In the genomic region with DNA sequence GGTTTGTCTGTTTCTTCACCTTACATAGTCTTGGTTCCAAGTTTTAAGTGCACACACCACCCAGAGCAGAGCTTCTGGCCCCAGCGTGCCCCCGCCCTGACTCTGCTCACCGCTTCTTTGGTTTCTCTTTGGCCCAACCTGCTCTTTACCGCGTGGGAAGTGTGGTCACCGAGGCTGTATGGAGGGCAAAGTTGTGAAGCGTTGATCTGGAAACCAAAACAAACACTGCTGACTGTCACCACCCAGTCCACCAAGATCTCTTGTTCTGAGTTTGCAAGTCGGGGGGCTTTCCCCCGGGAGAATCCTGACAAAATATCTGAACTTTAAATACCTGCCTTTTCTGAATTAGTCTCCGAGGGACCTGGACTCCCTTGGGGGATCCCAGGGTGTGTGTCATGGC, we compare ENCODE assay signal across 10 mouse cellular contexts. TPM values are rescaled to one million over a fixed set of nuclear protein-coding genes. Genes with fewer than 3 reads are reported as not detected.
A peak's percentile ranks its signal among the peaks of the same experiment; 100 is the strongest.
DNase-seq lines count a peak whose midpoint lies in the region; ATAC-seq and TF ChIP-seq lines count a peak whose summit lies in the region.
"Had no signal": no experiment of that assay in that cellular context is flagged by ENCODE, and none has a peak within 500 bp of the region (broad histone marks: within the 10 kb centered on the region; RNA-seq: fewer than 3 reads in every experiment).

No protein-coding gene starts in this region.

- no peak for ATAC-seq in heart, embryonic 13.5 days (ENCODE audit: extremely low read depth, insufficient number of reproducible peaks, low FRiP score, low TSS enrichment)
- no peak for ATAC-seq in embryonic facial prominence, embryonic 15.5 days (ENCODE audit: insufficient number of reproducible peaks, low FRiP score, low TSS enrichment, low read depth)
- ATAC-seq in lung, postnatal 0 days, result no peak

- H3K27me3 ChIP-seq in heart, embryonic 13.5 days (replicated peaks), result no peaks in the 10 kb centered on the region
- no peaks in the 10 kb centered on the region for H3K27me3 ChIP-seq in embryonic facial prominence, embryonic 15.5 days
- H3K27me3 ChIP-seq in lung, postnatal 0 days (replicated peaks; ENCODE audit: insufficient read depth, low read length), result no peaks in the 10 kb centered on the region

- TF ChIP-seq EP300 in lung, postnatal 0 days (IDR thresholded peaks at IDR 0.05), result no peak

- no peak for DNase-seq in heart, postnatal 10 days
- DNase-seq in CD4-positive helper T cell, adult 2 months (ENCODE audit: low read depth, low spot score), result peak; percentile 88
- peak; percentile 38 for DNase-seq in lung, postnatal 0 days (ENCODE audit: low spot score)
- DNase-seq in left cerebral cortex, adult 9 months (ENCODE audit: low spot score in 2 of 2), result no peak
- no peak for DNase-seq in testis, postnatal 14 days (ENCODE audit: low spot score)
- DNase-seq in ovary, adult 18-20 months (ENCODE audit: low spot score), result no peak

- WGBS in heart, embryonic 13.5 days, result 31% methylated on average over 10 of the region's 10 CpGs
- WGBS in embryonic facial prominence, embryonic 15.5 days, result 44% methylated on average over 10 of the region's 10 CpGs
- WGBS in lung, postnatal 0 days, result 29% methylated on average over 10 of the region's 10 CpGs

- intact Hi-C loops in heart, postnatal 10 days (cut with DNase I), result loop anchor here (5.0 kb wide), 1 partner anchor 33 kb away; no protein-coding TSS in a partner anchor

- H3K9me3 ChIP-seq in heart, embryonic 13.5 days, result no peaks in the 10 kb centered on the region
- H3K9me3 ChIP-seq in embryonic facial prominence, embryonic 15.5 days (replicated peaks), result no peaks in the 10 kb centered on the region
- no peaks in the 10 kb centered on the region for H3K9me3 ChIP-seq in lung, postnatal 0 days (ENCODE audit: low read length)

- peak overlapping the region; percentile 90 for H3K27ac ChIP-seq in heart, embryonic 13.5 days (replicated peaks)
- no peak overlapping the region for H3K27ac ChIP-seq in embryonic facial prominence, embryonic 15.5 days (replicated peaks)
- peak overlapping the region; percentile 85; the same call in 1 of the 2 replicates for H3K27ac ChIP-seq in lung, postnatal 0 days (ENCODE audit: low read length)

- H3K4me3 ChIP-seq in heart, embryonic 13.5 days, result peak overlapping the region; percentile 17
- no peak overlapping the region for H3K4me3 ChIP-seq in embryonic facial prominence, embryonic 15.5 days (replicated peaks)
- no peak overlapping the region for H3K4me3 ChIP-seq in lung, postnatal 0 days (ENCODE audit: low read depth, low read length)

- peaks cover 85% of the 10 kb centered on the region for H3K4me1 ChIP-seq in heart, embryonic 13.5 days
- peaks cover 88% of the 10 kb centered on the region for H3K4me1 ChIP-seq in embryonic facial prominence, embryonic 15.5 days
- H3K4me1 ChIP-seq in lung, postnatal 0 days (ENCODE audit: insufficient read depth, low read depth, low read length), result peaks cover 41% of the 10 kb centered on the region

- H3K9ac ChIP-seq in heart, embryonic 13.5 days, result peak overlapping the region; percentile 84
- H3K9ac ChIP-seq in embryonic facial prominence, embryonic 15.5 days, result no peak overlapping the region
- H3K9ac ChIP-seq in lung, postnatal 0 days (replicated peaks; ENCODE audit: low read depth), result no peak overlapping the region

- no peaks in the 10 kb centered on the region for H3K36me3 ChIP-seq in heart, embryonic 13.5 days
- H3K36me3 ChIP-seq in embryonic facial prominence, embryonic 15.5 days, result no peaks in the 10 kb centered on the region
- no peaks in the 10 kb centered on the region for H3K36me3 ChIP-seq in lung, postnatal 0 days (ENCODE audit: insufficient read depth, low read length)

- H3K4me2 ChIP-seq in heart, embryonic 13.5 days, result peak overlapping the region; percentile 78
- H3K4me2 ChIP-seq in embryonic facial prominence, embryonic 15.5 days (replicated peaks), result 0 out of 2 replicates have a peak overlapping the region, but pooled peaks have one; percentile 8
- H3K4me2 ChIP-seq in lung, postnatal 0 days (replicated peaks; ENCODE audit: low read depth, low read length), result peak overlapping the region; percentile 14; the same call in 1 of the 2 replicates

- no peak for TF ChIP-seq CTCF in lung, postnatal 0 days (IDR thresholded peaks at IDR 0.05)

RNA-seq across cellular contexts. Expression of a gene that starts 24.0 kb away (rescaled TPM):
- not detected in 2 replicates for polyA plus RNA-seq in heart, embryonic 13.5 days (2015; fragmentation: Nextera tagmentation; extraction: Ambion mirVana)
- not detected for total RNA-seq in heart, postnatal 10 days (2021)
- polyA plus RNA-seq in embryonic facial prominence, embryonic 15.5 days (2015; fragmentation: Nextera tagmentation; extraction: Ambion mirVana), result not detected in 2 replicates
- polyA plus RNA-seq in lung, postnatal 0 days (2015; fragmentation: Nextera tagmentation; extraction: Ambion mirVana), result not detected in 2 replicates
- total RNA-seq: megakaryocyte, adult 5-6 weeks had no signal
- polyA plus RNA-seq: gonadal fat pad, adult 2 months had no signal

RNA-seq across cellular contexts. Expression of a gene that starts 43.7 kb away (rescaled TPM):
- polyA plus RNA-seq in heart, embryonic 13.5 days (2015; fragmentation: Nextera tagmentation; extraction: Ambion mirVana), result 18.8 and 23.2 TPM in 2 replicates
- total RNA-seq in heart, postnatal 10 days (2021), result 10 to 100 TPM; 15.6 to 15.7 TPM
- polyA plus RNA-seq in embryonic facial prominence, embryonic 15.5 days (2015; fragmentation: Nextera tagmentation; extraction: Ambion mirVana), result 37.1 and 37.7 TPM in 2 replicates
- polyA plus RNA-seq in lung, postnatal 0 days (2015; fragmentation: Nextera tagmentation; extraction: Ambion mirVana), result 13.4 and 19.7 TPM in 2 replicates

RNA-seq across cellular contexts. Expression of a gene that starts 48.7 kb away (rescaled TPM):
- polyA plus RNA-seq in heart, embryonic 13.5 days (2015; fragmentation: Nextera tagmentation; extraction: Ambion mirVana), result 2.8 and 3.2 TPM in 2 replicates
- 10 to 100 TPM; 11.5 to 13.0 TPM for total RNA-seq in heart, postnatal 10 days (2021)
- 5.1 and 5.8 TPM in 2 replicates for polyA plus RNA-seq in embryonic facial prominence, embryonic 15.5 days (2015; fragmentation: Nextera tagmentation; extraction: Ambion mirVana)
- polyA plus RNA-seq in lung, postnatal 0 days (2015; fragmentation: Nextera tagmentation; extraction: Ambion mirVana), result 4.7 and 6.2 TPM in 2 replicates

Comparison
In these comparisons a context has a peak if more than half of its experiments do, and no peak if none do; other contexts are left out.
1. H3K4me2 ChIP-seq: peak in every context shown above with its lines; median percentile 78 in heart, embryonic 13.5 days; 14 in lung, postnatal 0 days; 8 in embryonic facial prominence, embryonic 15.5 days.
2. DNase-seq: peak in CD4-positive helper T cell, adult 2 months (single experiment) and lung, postnatal 0 days (single experiment); none in heart, postnatal 10 days (0 of 2), left cerebral cortex, adult 9 months (0 of 2), testis, postnatal 14 days (single experiment) and ovary, adult 18-20 months (single experiment).